Mouse (Mus musculus) embryonic facial prominence, embryonic 11.5 days (tissue): ENCODE measurements around the gene Csrnp3. TPM values are rescaled to one million over a fixed set of nuclear protein-coding genes. Genes with fewer than 3 reads are reported as not detected.
A peak's percentile ranks its signal among the peaks of the same experiment; 100 is the strongest.
"Not testable (repeated sequence)": the region's sequence is repeated elsewhere in the genome, so short reads cannot be mapped to it uniquely, and the experiment has no call there.

Experiments
- ATAC-seq: fragments of 200-750 bp; cut with Nextera tagmentation; replicated peaks from 2 replicates; pipeline ENCODE4 v1.8.0; 2017; ENCODE audit warnings: low read depth; ENCODE audit not compliant: insufficient number of reproducible peaks, low FRiP score, low TSS enrichment
- DNase-seq: peaks from one replicate; pipeline ENCODE4 v3.0.0-alpha.2; 2015; ENCODE audit warnings: low spot score
- H3K27ac ChIP-seq: fragments of 300-500 bp; sonication (generic); replicated peaks from 2 replicates; pipeline ENCODE4 v1.5.1; 2014; ENCODE audit warnings: mild to moderate bottlenecking, low read depth, low read length, control low read depth
- H3K27me3 ChIP-seq: fragments of 300-500 bp; sonication (generic); 2 replicates; pipeline ENCODE4 v1.6.1; 2014; ENCODE audit warnings: mild to moderate bottlenecking, low read length, moderate library complexity, mixed read lengths; ENCODE audit not compliant: control insufficient read depth, insufficient read depth
- H3K36me3 ChIP-seq: fragments of 300-500 bp; sonication (generic); replicated peaks from 2 replicates; pipeline ENCODE4 v1.6.1; 2014; ENCODE audit warnings: low read depth, mild to moderate bottlenecking, low read length, moderate library complexity, mixed read lengths; ENCODE audit not compliant: control insufficient read depth, insufficient read depth
- H3K4me1 ChIP-seq: fragments of 300-500 bp; sonication (generic); 2 replicates; pipeline ENCODE4 v1.6.1; 2014; ENCODE audit warnings: low read length, mixed read lengths; ENCODE audit not compliant: control insufficient read depth, insufficient read depth
- H3K4me2 ChIP-seq: fragments of 300-500 bp; sonication (generic); 2 replicates; pipeline ENCODE4 v1.6.1; 2014; ENCODE audit warnings: low read depth, mild to moderate bottlenecking, control low read depth, low read length, moderate library complexity
- H3K4me3 ChIP-seq: fragments of 300-500 bp; sonication (generic); 2 replicates; pipeline ENCODE4 v1.5.1; 2014; ENCODE audit warnings: low read depth, low read length, control low read depth
- H3K9ac ChIP-seq: fragments of 300-500 bp; sonication (generic); replicated peaks from 2 replicates; pipeline ENCODE4 v1.6.1; 2014; ENCODE audit warnings: mild to moderate bottlenecking, control low read depth, low read length
- H3K9me3 ChIP-seq: fragments of 300-500 bp; sonication (generic); replicated peaks from 2 replicates; pipeline ENCODE4 v1.6.1; 2016; ENCODE audit warnings: mild to moderate bottlenecking, low read length, inconsistent platforms, mixed read lengths; ENCODE audit not compliant: control insufficient read depth
- WGBS: fragments of 180-500 bp; shearing (Covaris S2); extraction: QIAGEN DNeasy Blood & Tissue Kit; methylation state at CpG from one replicate; pipeline ENCODE4 v1.1.7; 2014; 5-methylcytosine and 5-hydroxymethylcytosine counted together
- polyA plus RNA-seq: library from polyadenylated mRNA; unstranded; fragments of >200 nt; fragmentation: Nextera tagmentation; extraction: Ambion mirVana; gene quantifications from 2 replicates; pipeline ENCODE4 v1.2.1, GENCODE M21; 2014

Gene Csrnp3
- 4.3 and 5.5 TPM in 2 replicates for polyA plus RNA-seq

DNA sequence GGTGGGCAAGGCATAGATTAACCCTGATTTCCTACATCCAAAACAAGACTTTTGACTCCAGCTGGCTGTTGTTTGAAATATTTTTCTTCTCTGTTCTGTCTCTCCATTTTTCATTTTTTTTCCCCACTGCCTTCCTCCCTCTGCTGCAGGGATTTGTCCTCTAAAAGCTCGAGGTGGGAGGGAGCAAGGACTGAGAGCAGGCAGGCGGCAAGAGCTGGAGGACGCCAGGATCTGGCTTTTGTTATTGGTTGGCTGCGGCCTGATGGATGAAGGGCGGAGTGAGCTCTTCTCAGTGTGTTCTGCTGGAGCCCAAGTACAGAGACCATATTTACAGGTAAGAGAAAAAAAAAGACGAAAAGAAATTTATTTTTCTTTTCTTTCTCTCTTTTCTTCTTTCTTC, at the start of gene Csrnp3:
Gene Csrnp3, plus strand, starts transcription at position 217 of the 400 bp plus-strand sequence.
- Histone ChIP-seq H3K9me3 (no peaks in the 10 kb centered on the region), H3K27ac (no peak within 1 kb of the TSS), H3K4me3 (peak within 1 kb of the TSS; percentile 39), H3K27me3 (no peaks in the 10 kb centered on the region), H3K9ac (peak within 1 kb of the TSS; percentile 51; the same call in 1 of the 2 replicates), H3K36me3 (no peaks in the 10 kb centered on the region), H3K4me1 (no peaks in the 10 kb centered on the region), H3K4me2 (peak within 1 kb of the TSS; percentile 10)
- peak; percentile 88 for DNase-seq
- WGBS: 0% methylated on average over 6 of the region's 6 CpGs
- ATAC-seq: peak; percentile 89

DNA sequence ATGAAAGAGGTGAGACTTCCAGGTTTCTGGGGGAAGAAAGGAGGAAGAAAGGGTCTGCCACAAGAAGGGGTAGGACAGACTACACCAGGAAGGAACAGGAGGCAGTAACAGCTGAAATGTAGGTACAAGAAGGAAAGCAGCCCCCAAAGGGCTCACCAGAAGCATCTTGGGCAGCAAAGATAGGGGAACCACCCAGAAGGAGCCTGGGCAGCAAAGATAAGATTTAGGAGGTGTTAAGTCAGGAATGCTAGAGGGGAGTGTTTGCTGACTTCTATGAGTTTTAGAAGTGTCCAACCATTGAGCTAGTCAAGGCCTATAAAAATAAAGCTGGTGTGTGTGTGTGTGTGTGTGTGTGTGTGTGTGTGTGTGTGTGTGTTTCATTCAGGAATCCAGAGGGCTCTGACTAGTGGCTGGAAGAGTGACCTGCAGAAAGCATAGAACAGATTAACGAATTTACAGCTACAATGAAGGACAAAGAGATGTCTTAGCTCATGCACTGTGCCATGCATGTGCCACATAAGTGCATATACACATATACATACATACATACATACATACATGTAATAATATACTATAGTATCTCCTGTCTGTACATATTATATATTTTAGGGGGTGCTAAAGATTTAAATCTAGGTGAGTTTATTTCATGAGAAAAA, 44.4 kb upstream of the Csrnp3 start:
- Histone ChIP-seq H3K36me3 (no peaks in the 10 kb centered on the region), H3K27ac (no peak overlapping the region), H3K9me3 (no peaks in the 10 kb centered on the region; the same call in 1 of the 2 replicates), H3K4me2 (no peak overlapping the region), H3K4me3 (no peak overlapping the region), H3K9ac (no peak overlapping the region), H3K27me3 (no peaks in the 10 kb centered on the region), H3K4me1 (no peaks in the 10 kb centered on the region)
- DNase-seq (no peak), ATAC-seq (no peak)
- WGBS: 63% methylated on average over 1 of the region's 1 CpGs

DNA sequence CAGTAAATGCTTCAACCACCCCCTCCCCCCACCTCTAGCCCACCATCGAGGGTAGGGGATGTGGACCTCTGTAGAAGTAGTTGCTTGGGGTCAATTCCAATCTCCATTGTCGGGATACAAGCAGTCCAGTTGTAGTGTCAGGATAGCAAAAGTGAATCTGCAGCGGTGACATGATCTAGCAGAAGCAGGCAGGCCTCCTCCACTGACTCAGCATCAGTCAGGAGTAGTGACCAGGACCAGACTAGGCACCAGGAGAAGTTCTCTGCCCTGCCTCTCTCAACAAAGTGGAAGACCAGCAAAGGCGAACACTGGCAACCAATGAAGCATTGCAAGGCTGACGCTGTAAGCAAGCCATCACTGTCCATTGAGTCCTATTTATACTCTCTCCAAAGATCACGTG, 39.0 kb upstream of the Csrnp3 start:
- WGBS: 88% methylated on average over 6 of the region's 6 CpGs
- no peaks in the 10 kb centered on the region for H3K36me3 ChIP-seq

DNA sequence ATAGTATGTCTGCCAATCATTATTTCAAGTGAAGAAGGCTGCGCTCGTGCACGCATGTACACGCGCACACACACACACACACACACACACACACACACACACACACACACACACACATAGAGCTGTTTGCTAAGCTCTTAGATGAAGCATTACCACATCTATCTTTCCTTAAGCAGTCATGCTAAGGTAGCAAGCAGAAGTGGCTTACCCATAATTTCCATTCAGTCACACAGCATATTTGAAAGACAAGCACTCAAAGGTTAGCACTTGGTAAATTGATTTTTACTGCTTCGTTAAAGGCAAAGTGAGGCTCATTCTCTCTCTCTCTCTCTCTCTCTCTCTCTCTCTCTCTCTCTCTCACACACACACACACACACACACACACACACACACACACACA, 34.4 kb upstream of the Csrnp3 start:
- H3K27me3 ChIP-seq, ATAC-seq, H3K27ac ChIP-seq, H3K36me3 ChIP-seq, H3K9ac ChIP-seq, H3K4me2 ChIP-seq, DNase-seq, H3K4me1 ChIP-seq, H3K4me3 ChIP-seq, H3K9me3 ChIP-seq: not testable (repeated sequence)
- whole genome bisulfite sequencing: 88% methylated on average over 6 of the region's 6 CpGs

More for the DNA sequence above, 39.0 kb upstream of the Csrnp3 start:
- Histone ChIP-seq H3K27me3 (no peaks in the 10 kb centered on the region), H3K9me3 (no peaks in the 10 kb centered on the region), H3K4me3 (no peak overlapping the region), H3K9ac (no peak overlapping the region), H3K4me2 (no peak overlapping the region), H3K4me1 (no peaks in the 10 kb centered on the region), H3K27ac (no peak overlapping the region)
- DNase-seq: no peak
- no peak for ATAC-seq

DNA sequence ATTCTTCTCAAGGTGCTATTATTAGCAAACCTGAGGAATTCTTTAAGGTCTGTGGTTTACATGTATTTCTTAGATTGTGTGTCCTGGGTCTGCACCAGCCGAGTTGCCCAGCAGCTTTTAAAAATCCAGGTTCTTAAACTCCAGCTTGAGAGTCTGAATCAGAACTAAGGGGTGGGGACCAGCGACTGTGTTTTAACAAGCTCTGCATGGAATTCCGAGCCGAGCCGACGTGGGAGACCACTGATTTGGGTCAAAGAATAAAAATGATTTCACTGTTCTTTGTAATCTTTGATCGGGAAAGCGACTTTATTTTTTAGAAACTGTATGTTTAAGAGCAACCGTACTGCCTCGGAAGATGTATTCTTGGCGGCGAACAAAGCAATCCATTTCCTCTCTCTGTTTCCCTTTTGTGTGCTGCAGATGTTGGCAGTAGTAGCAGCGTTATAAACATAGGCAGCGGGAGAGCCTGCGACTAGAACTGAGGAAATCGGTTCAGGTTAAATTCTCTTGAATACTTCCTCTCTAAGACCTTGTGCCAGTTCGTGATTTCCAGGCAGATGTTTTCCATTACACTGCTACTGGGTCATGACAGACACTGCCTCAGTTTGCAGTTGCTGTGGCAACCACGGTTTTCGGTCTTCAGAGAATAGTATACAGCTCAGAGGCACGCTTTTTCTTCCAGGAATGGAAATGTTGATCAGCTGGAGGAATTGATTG, 27.3 kb upstream of the Csrnp3 start:
- H3K4me2 ChIP-seq: peak overlapping the region; percentile 21; the same call in 1 of the 2 replicates
- 26% methylated on average over 20 of the region's 20 CpGs for WGBS
- H3K9me3 ChIP-seq: no peaks in the 10 kb centered on the region
- no peaks in the 10 kb centered on the region for H3K36me3 ChIP-seq
- no peaks in the 10 kb centered on the region for H3K4me1 ChIP-seq
- peak overlapping the region; percentile 6; the same call in 1 of the 2 replicates for H3K27ac ChIP-seq
- H3K9ac ChIP-seq: no peak overlapping the region
- no peaks in the 10 kb centered on the region for H3K27me3 ChIP-seq
- peak; percentile 95 for DNase-seq
- ATAC-seq: peak; percentile 94
- H3K4me3 ChIP-seq: no peak overlapping the region

DNA sequence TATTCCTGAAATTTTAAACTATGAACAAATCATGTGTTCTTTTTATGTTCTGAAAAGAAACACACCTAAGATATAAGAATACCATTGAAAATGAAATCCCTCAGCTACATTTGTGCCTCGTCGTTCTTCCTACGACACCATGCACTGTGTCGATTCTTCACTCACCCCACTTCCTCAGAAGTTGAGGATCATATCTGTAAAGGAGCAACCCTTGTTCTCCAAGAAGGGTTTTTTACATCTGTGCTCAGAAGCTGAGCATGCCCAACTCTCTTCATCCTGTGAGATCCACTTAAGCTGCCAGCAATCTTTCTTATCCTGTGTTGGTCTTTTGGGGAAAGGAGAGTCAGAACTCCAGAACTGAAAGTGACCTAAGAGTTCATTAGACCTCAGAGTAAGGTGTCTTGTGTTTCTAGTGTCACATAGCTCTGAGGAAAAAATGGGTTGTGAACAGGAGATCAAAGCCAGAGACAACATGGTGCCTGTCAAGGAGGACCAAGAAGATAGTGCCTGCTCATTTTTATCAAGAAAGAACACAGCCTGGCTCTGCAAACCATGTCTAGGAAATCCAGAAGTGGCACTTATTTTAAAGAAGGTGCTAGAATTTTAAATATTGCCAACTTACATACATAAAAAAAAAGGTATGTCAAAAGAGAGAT, 25.3 kb upstream of the Csrnp3 start:
- no peaks in the 10 kb centered on the region for H3K4me1 ChIP-seq
- no peak overlapping the region for H3K4me3 ChIP-seq
- DNase-seq (no peak), ATAC-seq (no peak)
- no peak overlapping the region for H3K4me2 ChIP-seq
- H3K36me3 ChIP-seq: no peaks in the 10 kb centered on the region
- H3K9ac ChIP-seq: no peak overlapping the region
- H3K27ac ChIP-seq: no peak overlapping the region
- 87% methylated on average over 4 of the region's 4 CpGs for WGBS
- H3K27me3 ChIP-seq: no peaks in the 10 kb centered on the region
- H3K9me3 ChIP-seq: no peaks in the 10 kb centered on the region

DNA sequence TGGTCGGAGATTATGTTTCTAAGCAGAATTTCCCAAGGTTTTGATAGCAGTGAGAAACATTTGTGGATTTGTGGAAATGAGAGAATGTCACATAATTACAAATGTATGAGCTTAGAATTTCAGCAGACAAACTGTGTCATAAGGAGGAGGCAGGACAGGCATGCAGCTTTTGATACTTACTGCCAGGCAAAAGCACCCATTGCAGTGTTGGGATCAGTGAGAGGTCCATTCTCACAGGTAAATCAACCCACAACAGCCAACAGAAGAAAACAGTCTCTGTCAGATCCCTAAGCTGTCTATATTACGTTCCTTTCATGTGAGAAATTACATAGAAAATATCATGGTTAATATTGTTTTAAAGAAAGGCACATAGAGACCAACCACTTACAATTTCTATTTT, 19.3 kb upstream of the Csrnp3 start:
- Histone ChIP-seq H3K27ac (no peak overlapping the region), H3K27me3 (no peaks in the 10 kb centered on the region), H3K9ac (no peak overlapping the region), H3K4me3 (no peak overlapping the region), H3K4me1 (no peaks in the 10 kb centered on the region), H3K36me3 (no peaks in the 10 kb centered on the region), H3K4me2 (no peak overlapping the region), H3K9me3 (no peaks in the 10 kb centered on the region)
- DNase-seq: no peak
- WGBS: 90% methylated on average over 2 of the region's 2 CpGs
- ATAC-seq: no peak

DNA sequence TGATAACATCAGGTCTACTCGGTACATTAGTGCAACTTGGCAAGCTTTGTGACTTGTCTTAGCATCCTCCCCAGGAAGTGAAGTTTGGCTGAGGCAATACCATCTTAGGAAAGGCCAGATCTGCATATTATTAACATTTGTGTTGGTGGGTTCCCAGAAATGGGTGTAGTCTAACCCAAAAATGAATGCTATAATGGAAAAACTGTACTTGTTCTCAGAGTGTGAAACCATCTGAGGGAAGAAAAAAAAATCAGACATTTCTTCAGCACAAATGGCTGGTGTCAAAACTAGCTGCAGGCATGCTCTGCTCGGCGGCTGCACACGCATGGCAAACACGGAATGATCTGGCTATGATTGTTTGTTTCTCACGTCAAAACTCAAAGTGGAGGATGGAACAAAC, 18.8 kb upstream of the Csrnp3 start:
- ATAC-seq (no peak), DNase-seq (no peak)
- Histone ChIP-seq H3K9me3 (no peaks in the 10 kb centered on the region), H3K36me3 (no peaks in the 10 kb centered on the region), H3K4me2 (no peak overlapping the region), H3K4me3 (no peak overlapping the region), H3K27me3 (no peaks in the 10 kb centered on the region), H3K4me1 (no peaks in the 10 kb centered on the region), H3K27ac (no peak overlapping the region), H3K9ac (no peak overlapping the region)
- 89% methylated on average over 6 of the region's 6 CpGs for WGBS
